Mouse (Mus musculus) kidney, embryonic 15.5 days (tissue): ENCODE data around the gene Trex2. TPM values are rescaled to one million over a fixed set of nuclear protein-coding genes. Genes with fewer than 3 reads are reported as not detected.
A peak's percentile ranks its signal among the peaks of the same experiment; 100 is the strongest.

Source experiments
- ATAC-seq: fragments of 200-750 bp; cut with Nextera tagmentation; replicated peaks from 2 replicates; pipeline ENCODE4 v1.8.0; 2017; ENCODE audit warnings: moderate TSS enrichment; ENCODE audit not compliant: low FRiP score
- H3K27ac ChIP-seq: fragments of 300-500 bp; sonication (generic); 2 replicates; pipeline ENCODE4 v1.5.1; 2015; ENCODE audit warnings: mild to moderate bottlenecking, inconsistent platforms
- H3K27me3 ChIP-seq: fragments of 300-500 bp; sonication (generic); 2 replicates; pipeline ENCODE4 v1.6.1; 2015; ENCODE audit warnings: inconsistent platforms
- H3K36me3 ChIP-seq: fragments of 300-500 bp; sonication (generic); 2 replicates; pipeline ENCODE4 v1.6.1; 2015; ENCODE audit warnings: inconsistent platforms
- H3K4me1 ChIP-seq: fragments of 300-500 bp; sonication (generic); 2 replicates; pipeline ENCODE4 v1.6.1; 2015; ENCODE audit warnings: inconsistent platforms
- H3K4me2 ChIP-seq: fragments of 300-500 bp; sonication (generic); 2 replicates; pipeline ENCODE4 v1.6.1; 2015; ENCODE audit warnings: moderate library complexity, mild to moderate bottlenecking, inconsistent platforms
- H3K4me3 ChIP-seq: fragments of 300-500 bp; sonication (generic); replicated peaks from 2 replicates; pipeline ENCODE4 v1.5.1; 2015; ENCODE audit warnings: mild to moderate bottlenecking, inconsistent platforms
- H3K9ac ChIP-seq: fragments of 300-500 bp; sonication (generic); 2 replicates; pipeline ENCODE4 v1.6.1; 2015; ENCODE audit warnings: mild to moderate bottlenecking, inconsistent platforms
- H3K9me3 ChIP-seq: fragments of 300-500 bp; sonication (generic); replicated peaks from 2 replicates; pipeline ENCODE4 v1.6.1; 2016; ENCODE audit warnings: inconsistent platforms
- WGBS: fragments of 180-500 bp; shearing (Covaris S2); methylation state at CpG from one replicate; pipeline ENCODE4 v1.1.7; 2015; ENCODE audit warnings: mixed read lengths; 5-methylcytosine and 5-hydroxymethylcytosine counted together
- polyA plus RNA-seq: library from polyadenylated mRNA; unstranded; fragments of >200 nt; fragmentation: Nextera tagmentation; extraction: Ambion mirVana; gene quantifications from 2 replicates; pipeline ENCODE4 v1.2.1, GENCODE M21; 2015

The Trex2 gene
- 0.26 TPM in 1 of 2 replicates, not detected in the other for polyA plus RNA-seq

- 77% methylated on average over 11 of the region's 11 CpGs for WGBS
- no peak for ATAC-seq
Measured at GRCm38 (mm10) chrX:73435252-73435651, at the start of gene Trex2. Gene Trex2, minus strand, starts transcription at chrX:73435344.

GRCm38 (mm10) chrX:73484870-73485269 lies 49.7 kb upstream of the Trex2 start:
- no peak for ATAC-seq
- peaks cover 36% of the 10 kb centered on the region for H3K27me3 ChIP-seq
- WGBS, result 90% methylated on average over 4 of the region's 4 CpGs
- no peaks in the 10 kb centered on the region for H3K9me3 ChIP-seq
- H3K4me1 ChIP-seq, result 0 out of 2 replicates have a peak, but pooled peaks cover 4% of the 10 kb centered on the region
- H3K4me2 ChIP-seq, result peak overlapping the region; percentile 53
- H3K4me3 ChIP-seq, result peak overlapping the region; percentile 41
- H3K36me3 ChIP-seq, result no peaks in the 10 kb centered on the region
- H3K27ac ChIP-seq, result no peak overlapping the region
- H3K9ac ChIP-seq, result no peak overlapping the region

More at GRCm38 (mm10) chrX:73435252-73435651, at the start of gene Trex2:
- Histone ChIP-seq H3K9ac (no peak within 1 kb of the TSS), H3K4me2 (no peak within 1 kb of the TSS), H3K27ac (no peak within 1 kb of the TSS), H3K27me3 (peaks cover 19% of the 10 kb centered on the region), H3K4me1 (no peaks in the 10 kb centered on the region), H3K4me3 (no peak within 1 kb of the TSS), H3K9me3 (no peaks in the 10 kb centered on the region), H3K36me3 (no peaks in the 10 kb centered on the region)

GRCm38 (mm10) chrX:73484076-73484475 lies 48.9 kb upstream of the Trex2 start:
- 0 out of 2 replicates have a peak, but pooled peaks cover 5% of the 10 kb centered on the region for H3K4me1 ChIP-seq
- no peak for ATAC-seq
- H3K9ac ChIP-seq, result peak overlapping the region; percentile 38
- H3K27me3 ChIP-seq, result peaks cover 32% of the 10 kb centered on the region
- no peaks in the 10 kb centered on the region for H3K36me3 ChIP-seq
- peak overlapping the region; percentile 53 for H3K4me2 ChIP-seq
- H3K4me3 ChIP-seq, result peak overlapping the region; percentile 41
- no peaks in the 10 kb centered on the region for H3K9me3 ChIP-seq
- WGBS, result 73% methylated on average over 1 of the region's 1 CpGs
- no peak overlapping the region for H3K27ac ChIP-seq

- H3K4me3 ChIP-seq, result peak within 1 kb of the TSS; percentile 41
- H3K4me2 ChIP-seq, result peak within 1 kb of the TSS; percentile 53
- H3K9ac ChIP-seq, result peak within 1 kb of the TSS; percentile 38
- 21% methylated on average over 10 of the region's 14 CpGs for WGBS
- no peaks in the 10 kb centered on the region for H3K9me3 ChIP-seq
- no peaks in the 10 kb centered on the region for H3K36me3 ChIP-seq
- H3K27ac ChIP-seq, result peak within 1 kb of the TSS; percentile 48; the same call in 1 of the 2 replicates
- ATAC-seq, result peak; percentile 61; the same call in 1 of the 2 replicates
- H3K4me1 ChIP-seq, result 0 out of 2 replicates have a peak, but pooled peaks cover 5% of the 10 kb centered on the region
- peaks cover 26% of the 10 kb centered on the region for H3K27me3 ChIP-seq
Measured at GRCm38 (mm10) chrX:73483484-73483810, 48.3 kb upstream of the Trex2 start, which contains the start of gene Bgn. Gene Bgn, plus strand, starts transcription at chrX:73483602.

GRCm38 (mm10) chrX:73482643-73483483 lies 47.7 kb upstream of the Trex2 start:
- Histone ChIP-seq H3K36me3 (no peaks in the 10 kb centered on the region), H3K9ac (no peak overlapping the region), H3K4me2 (peak overlapping the region; percentile 53), H3K27me3 (peaks cover 24% of the 10 kb centered on the region), H3K4me1 (0 out of 2 replicates have a peak, but pooled peaks cover 5% of the 10 kb centered on the region), H3K27ac (peak overlapping the region; percentile 48; the same call in 1 of the 2 replicates), H3K4me3 (peak overlapping the region; percentile 41; the same call in 1 of the 2 replicates), H3K9me3 (no peaks in the 10 kb centered on the region)
- 40% methylated on average over 4 of the region's 4 CpGs for WGBS
- ATAC-seq, result 0 out of 2 replicates have a peak, but pooled peaks have one; percentile 35

GRCm38 (mm10) chrX:73480334-73480733 lies 45.2 kb upstream of the Trex2 start:
- no peak overlapping the region for H3K4me2 ChIP-seq

GRCm38 (mm10) chrX:73479656-73480055 lies 44.5 kb upstream of the Trex2 start:
- ATAC-seq, result no peak
- no peak overlapping the region for H3K9ac ChIP-seq

More at GRCm38 (mm10) chrX:73480334-73480733, 45.2 kb upstream of the Trex2 start:
- WGBS, result 38% methylated on average over 2 of the region's 2 CpGs
- peak overlapping the region; percentile 75 for H3K27ac ChIP-seq
- H3K9ac ChIP-seq, result no peak overlapping the region
- no peak for ATAC-seq
- H3K27me3 ChIP-seq, result peaks cover 12% of the 10 kb centered on the region
- H3K4me1 ChIP-seq, result 0 out of 2 replicates have a peak, but pooled peaks cover 12% of the 10 kb centered on the region
- H3K36me3 ChIP-seq, result no peaks in the 10 kb centered on the region
- H3K4me3 ChIP-seq, result no peak overlapping the region
- H3K9me3 ChIP-seq, result no peaks in the 10 kb centered on the region

GRCm38 (mm10) chrX:73477500-73477899 lies 42.4 kb upstream of the Trex2 start:
- ATAC-seq, result no peak
- Histone ChIP-seq H3K9ac (no peak overlapping the region), H3K9me3 (no peaks in the 10 kb centered on the region), H3K4me1 (0 out of 2 replicates have a peak, but pooled peaks cover 16% of the 10 kb centered on the region), H3K27ac (peak overlapping the region; percentile 85; the same call in 1 of the 2 replicates), H3K4me2 (no peak overlapping the region), H3K27me3 (peaks cover 6% of the 10 kb centered on the region), H3K4me3 (no peak overlapping the region), H3K36me3 (no peaks in the 10 kb centered on the region)
- WGBS, result 74% methylated on average over 2 of the region's 2 CpGs

More at GRCm38 (mm10) chrX:73479656-73480055, 44.5 kb upstream of the Trex2 start:
- Histone ChIP-seq H3K4me3 (no peak overlapping the region), H3K36me3 (no peaks in the 10 kb centered on the region), H3K27ac (peak overlapping the region; percentile 75), H3K4me2 (no peak overlapping the region), H3K9me3 (no peaks in the 10 kb centered on the region), H3K4me1 (0 out of 2 replicates have a peak, but pooled peaks cover 16% of the 10 kb centered on the region), H3K27me3 (peaks cover 12% of the 10 kb centered on the region)

GRCm38 (mm10) chrX:73476621-73477020 lies 41.5 kb upstream of the Trex2 start:
- H3K4me1 ChIP-seq, result 0 out of 2 replicates have a peak, but pooled peaks cover 16% of the 10 kb centered on the region
- 0 out of 2 replicates have a peak overlapping the region, but pooled peaks have one; percentile 4 for H3K4me2 ChIP-seq
- H3K9me3 ChIP-seq, result no peaks in the 10 kb centered on the region
- H3K27me3 ChIP-seq, result peaks cover 6% of the 10 kb centered on the region
- peak overlapping the region; percentile 85 for H3K27ac ChIP-seq
- H3K4me3 ChIP-seq, result no peak overlapping the region
- ATAC-seq, result peak; percentile 66
- H3K36me3 ChIP-seq, result no peaks in the 10 kb centered on the region
- H3K9ac ChIP-seq, result no peak overlapping the region
- WGBS, result 39% methylated on average over 2 of the region's 2 CpGs

- 91% methylated on average over 1 of the region's 1 CpGs for WGBS
- Histone ChIP-seq H3K9me3 (no peaks in the 10 kb centered on the region), H3K4me3 (no peak overlapping the region), H3K9ac (no peak overlapping the region), H3K4me1 (0 out of 2 replicates have a peak, but pooled peaks cover 16% of the 10 kb centered on the region), H3K27ac (peak overlapping the region; percentile 85), H3K4me2 (no peak overlapping the region), H3K27me3 (peaks cover 11% of the 10 kb centered on the region), H3K36me3 (no peaks in the 10 kb centered on the region)
- ATAC-seq, result no peak
Measured at GRCm38 (mm10) chrX:73475658-73476256, 40.6 kb upstream of the Trex2 start.

- Histone ChIP-seq H3K27ac (peak overlapping the region; percentile 85), H3K9ac (no peak overlapping the region), H3K4me3 (no peak overlapping the region), H3K4me1 (0 out of 2 replicates have a peak, but pooled peaks cover 13% of the 10 kb centered on the region), H3K27me3 (peaks cover 7% of the 10 kb centered on the region), H3K4me2 (no peak overlapping the region), H3K9me3 (no peaks in the 10 kb centered on the region), H3K36me3 (no peaks in the 10 kb centered on the region)
- ATAC-seq, result no peak
- 59% methylated on average over 12 of the region's 12 CpGs for WGBS
Measured at GRCm38 (mm10) chrX:73474340-73475165, 39.4 kb upstream of the Trex2 start.
